Mouse (Mus musculus): ENCODE data around the gene Hspa1a. TPM values are rescaled to one million over a fixed set of nuclear protein-coding genes. Genes with fewer than 3 reads are reported as not detected.
"Not testable (repeated sequence)": the region's sequence is repeated elsewhere in the genome, so short reads cannot be mapped to it uniquely, and the experiment has no call there.

Gene Hspa1a
- polyA plus RNA-seq, 1 experiment from 2014 or later: 2.9 TPM

- no peak overlapping the region for H3K9ac ChIP-seq (ENCODE audit: low read length)
Measured at GRCm38 (mm10) chr17:34962125-34962524, 9.8 kb downstream of the Hspa1a start.

GRCm38 (mm10) chr17:34960702-34961493, 11.1 kb downstream of the Hspa1a start:
- no peak overlapping the region for H3K4me3 ChIP-seq (ENCODE audit: control insufficient read depth in 1 of 2, insufficient read depth in 1 of 2, low read depth in 1 of 2, low read length in 2 of 2)
- H3K27me3 ChIP-seq (ENCODE audit: control insufficient read depth, insufficient read depth, low read length): peaks cover 7% of the 10 kb centered on the region; the same call in 1 of the 2 replicates
- H3K4me2 ChIP-seq (ENCODE audit: low read length): no peak overlapping the region
- no peaks in the 10 kb centered on the region for H3K9me3 ChIP-seq (ENCODE audit: control insufficient read depth, low read length)
- no peak overlapping the region for H3K9ac ChIP-seq (ENCODE audit: low read length)
- no peak for ATAC-seq (ENCODE audit: insufficient number of reproducible peaks, insufficient read depth, low FRiP score, low read depth)
- no peaks in the 10 kb centered on the region for H3K36me3 ChIP-seq (ENCODE audit: control insufficient read depth, insufficient read depth, low read length)
- H3K4me1 ChIP-seq (ENCODE audit: control insufficient read depth in 2 of 2, insufficient read depth in 2 of 2, low read length in 2 of 2): peaks cover 0 to 8% of the 10 kb centered on the region in 2 experiments; a peak in 3 of 4 replicates
- H3K27ac ChIP-seq (replicated peaks in 1 of 2; ENCODE audit: control insufficient read depth in 1 of 2, insufficient read depth in 1 of 2, low read depth in 2 of 2, low read length in 2 of 2): no peak overlapping the region

More at GRCm38 (mm10) chr17:34962125-34962524, 9.8 kb downstream of the Hspa1a start:
- Histone ChIP-seq H3K9me3 (ENCODE audit: control insufficient read depth, low read length) (no peaks in the 10 kb centered on the region), H3K4me2 (ENCODE audit: low read length) (no peak overlapping the region), H3K4me1 (ENCODE audit: control insufficient read depth in 2 of 2, insufficient read depth in 2 of 2, low read length in 2 of 2) (peaks cover 0 to 8% of the 10 kb centered on the region in 2 experiments; a peak in 3 of 4 replicates), H3K27ac (replicated peaks in 1 of 2; ENCODE audit: control insufficient read depth in 1 of 2, insufficient read depth in 1 of 2, low read depth in 2 of 2, low read length in 2 of 2) (no peak overlapping the region), H3K4me3 (ENCODE audit: control insufficient read depth in 1 of 2, insufficient read depth in 1 of 2, low read depth in 1 of 2, low read length in 2 of 2) (no peak overlapping the region), H3K27me3 (ENCODE audit: control insufficient read depth, insufficient read depth, low read length) (no peaks in the 10 kb centered on the region), H3K36me3 (ENCODE audit: control insufficient read depth, insufficient read depth, low read length) (no peaks in the 10 kb centered on the region)
- 38% methylated on average over 3 of the region's 3 CpGs for WGBS
- no peak for ATAC-seq (ENCODE audit: insufficient number of reproducible peaks, insufficient read depth, low FRiP score, low read depth)

GRCm38 (mm10) chr17:34959881-34960515, 12.0 kb downstream of the Hspa1a start:
- H3K27me3 ChIP-seq (ENCODE audit: control insufficient read depth, insufficient read depth, low read length): peaks cover 7% of the 10 kb centered on the region; the same call in 1 of the 2 replicates
- ATAC-seq (ENCODE audit: insufficient number of reproducible peaks, insufficient read depth, low FRiP score, low read depth): 0 out of 2 replicates have a peak, but pooled peaks have one; percentile 3
- WGBS: 10% methylated on average over 12 of the region's 12 CpGs
- peak overlapping the region; percentile 77 for H3K9ac ChIP-seq (ENCODE audit: low read length)
- no peaks in the 10 kb centered on the region for H3K36me3 ChIP-seq (ENCODE audit: control insufficient read depth, insufficient read depth, low read length)
- H3K27ac ChIP-seq (replicated peaks in 1 of 2; ENCODE audit: control insufficient read depth in 1 of 2, insufficient read depth in 1 of 2, low read depth in 2 of 2, low read length in 2 of 2): peak overlapping the region; percentile 95 to 99
- H3K4me3 ChIP-seq (ENCODE audit: control insufficient read depth in 1 of 2, insufficient read depth in 1 of 2, low read depth in 1 of 2, low read length in 2 of 2): peak overlapping the region; percentile 58 to 86
- H3K4me2 ChIP-seq (ENCODE audit: low read length): peak overlapping the region; percentile 86
- H3K4me1 ChIP-seq (ENCODE audit: control insufficient read depth in 2 of 2, insufficient read depth in 2 of 2, low read length in 2 of 2): peaks cover 0 to 8% of the 10 kb centered on the region in 2 experiments; a peak in 2 of 4 replicates
- no peaks in the 10 kb centered on the region for H3K9me3 ChIP-seq (ENCODE audit: control insufficient read depth, low read length)

GRCm38 (mm10) chr17:34959130-34959778, 12.7 kb downstream of the Hspa1a start, which contains the start of gene Hspa1b:
TSS of gene Hspa1b (minus strand) at chr17:34959238.
- not testable (repeated sequence) for H3K27me3 ChIP-seq (ENCODE audit: control insufficient read depth, insufficient read depth, low read length); H3K4me1 ChIP-seq (ENCODE audit: control insufficient read depth in 2 of 2, insufficient read depth in 2 of 2, low read length in 2 of 2); H3K36me3 ChIP-seq (ENCODE audit: control insufficient read depth, insufficient read depth, low read length); H3K9me3 ChIP-seq (ENCODE audit: control insufficient read depth, low read length)
- H3K4me3 ChIP-seq (ENCODE audit: control insufficient read depth in 1 of 2, insufficient read depth in 1 of 2, low read depth in 1 of 2, low read length in 2 of 2): peak within 1 kb of the TSS; percentile 58 to 86
- H3K27ac ChIP-seq (replicated peaks in 1 of 2; ENCODE audit: control insufficient read depth in 1 of 2, insufficient read depth in 1 of 2, low read depth in 2 of 2, low read length in 2 of 2): peak within 1 kb of the TSS; percentile 95 to 99
- peak within 1 kb of the TSS; percentile 86 for H3K4me2 ChIP-seq (ENCODE audit: low read length)
- ATAC-seq (ENCODE audit: insufficient number of reproducible peaks, insufficient read depth, low FRiP score, low read depth): peak; percentile 91
- H3K9ac ChIP-seq (ENCODE audit: low read length): peak within 1 kb of the TSS; percentile 77
- WGBS: under 1% methylated on average over 27 of the region's 32 CpGs

- 0% methylated on average over 18 of the region's 47 CpGs for WGBS
- H3K27ac ChIP-seq (replicated peaks in 1 of 2; ENCODE audit: control insufficient read depth in 1 of 2, insufficient read depth in 1 of 2, low read depth in 2 of 2, low read length in 2 of 2); H3K4me1 ChIP-seq (ENCODE audit: control insufficient read depth in 2 of 2, insufficient read depth in 2 of 2, low read length in 2 of 2); H3K36me3 ChIP-seq (ENCODE audit: control insufficient read depth, insufficient read depth, low read length); ATAC-seq (ENCODE audit: insufficient number of reproducible peaks, insufficient read depth, low FRiP score, low read depth); H3K9ac ChIP-seq (ENCODE audit: low read length); H3K27me3 ChIP-seq (ENCODE audit: control insufficient read depth, insufficient read depth, low read length); H3K9me3 ChIP-seq (ENCODE audit: control insufficient read depth, low read length): not testable (repeated sequence)
- Histone ChIP-seq H3K4me2 (ENCODE audit: low read length) (peak overlapping the region; percentile 86), H3K4me3 (ENCODE audit: control insufficient read depth in 1 of 2, insufficient read depth in 1 of 2, low read depth in 1 of 2, low read length in 2 of 2) (peak overlapping the region; percentile 51 to 58; a peak in 3 of 4 replicates)
Measured at GRCm38 (mm10) chr17:34958734-34959129, 13.2 kb downstream of the Hspa1a start.

GRCm38 (mm10) chr17:34957966-34958365, 14.0 kb downstream of the Hspa1a start:
- H3K9ac ChIP-seq (ENCODE audit: low read length); H3K27me3 ChIP-seq (ENCODE audit: control insufficient read depth, insufficient read depth, low read length); H3K36me3 ChIP-seq (ENCODE audit: control insufficient read depth, insufficient read depth, low read length); ATAC-seq (ENCODE audit: insufficient number of reproducible peaks, insufficient read depth, low FRiP score, low read depth); H3K9me3 ChIP-seq (ENCODE audit: control insufficient read depth, low read length); H3K27ac ChIP-seq (replicated peaks in 1 of 2; ENCODE audit: control insufficient read depth in 1 of 2, insufficient read depth in 1 of 2, low read depth in 2 of 2, low read length in 2 of 2); H3K4me2 ChIP-seq (ENCODE audit: low read length); H3K4me3 ChIP-seq (ENCODE audit: control insufficient read depth in 1 of 2, insufficient read depth in 1 of 2, low read depth in 1 of 2, low read length in 2 of 2); H3K4me1 ChIP-seq (ENCODE audit: control insufficient read depth in 2 of 2, insufficient read depth in 2 of 2, low read length in 2 of 2): not testable (repeated sequence)
- WGBS: 12% methylated on average over 23 of the region's 40 CpGs

- not testable (repeated sequence) for H3K9ac ChIP-seq (ENCODE audit: low read length); H3K4me3 ChIP-seq (ENCODE audit: control insufficient read depth in 1 of 2, insufficient read depth in 1 of 2, low read depth in 1 of 2, low read length in 2 of 2); H3K27me3 ChIP-seq (ENCODE audit: control insufficient read depth, insufficient read depth, low read length); H3K9me3 ChIP-seq (ENCODE audit: control insufficient read depth, low read length); H3K4me1 ChIP-seq (ENCODE audit: control insufficient read depth in 2 of 2, insufficient read depth in 2 of 2, low read length in 2 of 2); H3K27ac ChIP-seq (replicated peaks in 1 of 2; ENCODE audit: control insufficient read depth in 1 of 2, insufficient read depth in 1 of 2, low read depth in 2 of 2, low read length in 2 of 2); H3K4me2 ChIP-seq (ENCODE audit: low read length); ATAC-seq (ENCODE audit: insufficient number of reproducible peaks, insufficient read depth, low FRiP score, low read depth); H3K36me3 ChIP-seq (ENCODE audit: control insufficient read depth, insufficient read depth, low read length)
- WGBS: 17% methylated on average over 32 of the region's 40 CpGs
Measured at GRCm38 (mm10) chr17:34957291-34957690, 14.7 kb downstream of the Hspa1a start.

All from heart, embryonic 14.5 days (tissue).